Mouse (Mus musculus): Measurements from ENCODE around the gene Acsl6.

Gene Acsl6

DNA sequence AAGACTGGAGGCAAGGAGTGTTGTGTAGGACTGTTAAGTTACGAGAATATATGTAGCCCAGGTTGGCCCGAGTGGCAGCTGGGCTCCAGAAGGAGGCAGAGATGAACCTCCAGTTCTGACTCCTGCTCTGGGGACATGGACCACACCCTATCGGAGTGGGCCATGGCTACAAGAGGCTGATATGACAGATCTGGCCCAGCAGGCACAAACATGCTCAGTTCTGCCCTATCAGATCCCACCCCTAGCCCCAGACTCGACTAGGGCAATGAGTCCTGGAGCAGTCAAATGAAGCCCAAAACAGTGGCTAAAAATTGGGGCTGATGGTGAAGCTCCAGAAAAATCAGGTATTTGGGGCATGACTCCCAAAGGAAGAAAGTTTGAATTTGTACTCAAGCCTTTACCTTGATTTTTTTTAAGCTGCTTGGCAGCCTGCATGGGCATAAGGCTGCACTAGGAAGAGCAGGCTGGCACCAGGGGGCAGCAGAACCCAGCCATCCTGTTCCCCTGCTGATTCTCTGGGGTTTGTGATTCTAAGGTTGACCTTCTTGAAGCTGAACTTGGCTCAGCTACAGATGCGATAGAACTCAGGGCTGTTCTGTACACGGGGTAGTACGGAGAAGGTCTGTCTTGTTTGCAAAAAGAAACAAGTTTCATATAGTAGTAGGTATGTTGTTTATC, 3.7 kb downstream of the Acsl6 start:
- DNase-seq (ENCODE audit: low read depth) = no peak

DNA sequence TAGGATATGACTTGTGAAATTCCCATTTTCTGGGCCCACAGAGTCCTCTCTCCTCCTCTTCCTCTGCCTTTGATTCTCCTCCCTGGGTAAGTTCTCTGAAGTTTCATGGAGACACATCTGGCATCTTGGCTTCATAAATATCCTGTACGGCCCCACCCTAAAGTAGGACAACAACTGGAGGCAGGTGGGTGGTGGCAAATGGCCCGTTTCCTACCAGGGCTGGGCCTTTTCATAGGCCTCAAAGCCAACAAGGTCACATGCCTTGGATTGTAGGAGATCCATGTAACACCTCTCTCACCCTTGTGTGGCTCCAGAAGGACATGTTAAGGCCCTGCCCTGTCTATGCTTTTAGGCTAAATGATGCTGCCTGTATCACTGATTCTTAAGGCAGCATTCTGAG, 7.0 kb downstream of the Acsl6 start:
- no peak for DNase-seq (ENCODE audit: low read depth)

DNA sequence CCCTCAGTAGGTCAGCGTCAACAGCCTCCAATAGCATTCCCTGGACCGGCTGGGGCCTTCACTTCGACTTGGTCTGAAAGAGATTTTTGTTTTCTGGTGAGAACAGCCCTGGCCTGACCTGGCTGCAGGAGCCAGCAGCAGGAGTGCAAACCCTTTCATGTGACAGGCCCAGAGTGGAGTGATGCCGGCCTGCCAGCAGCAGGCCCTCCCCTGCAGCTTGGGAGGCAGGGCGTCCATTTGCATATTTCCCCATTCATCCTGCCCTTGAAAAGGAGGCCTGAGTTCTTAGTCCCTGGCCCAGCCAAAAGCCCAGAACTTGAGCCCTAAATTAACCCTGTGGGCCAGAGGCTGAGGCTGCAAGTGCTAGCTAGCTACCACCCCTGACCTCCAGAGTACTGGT, 8.4 kb downstream of the Acsl6 start:
- no peak for DNase-seq (ENCODE audit: low read depth)

DNA sequence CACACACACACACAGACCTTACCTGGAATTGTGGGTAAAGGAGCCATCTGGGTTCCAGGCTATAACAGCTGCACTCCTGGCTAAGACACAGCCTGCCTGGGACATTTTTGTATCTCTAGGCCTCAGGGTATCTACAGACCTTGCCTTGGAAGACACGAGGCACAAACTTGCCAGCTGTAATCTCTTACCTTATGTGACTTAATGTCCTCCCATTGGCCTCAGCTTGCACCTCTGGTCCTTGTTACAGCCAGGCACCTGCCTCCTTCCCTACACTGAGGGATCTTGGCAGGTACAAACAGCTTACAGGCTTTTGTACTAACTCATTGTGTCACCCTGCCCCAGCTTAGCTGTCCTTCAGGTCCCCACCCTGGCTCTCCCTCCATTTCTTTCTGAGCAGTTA, 9.0 kb downstream of the Acsl6 start:
- no peak for DNase-seq (ENCODE audit: low read depth)

DNA sequence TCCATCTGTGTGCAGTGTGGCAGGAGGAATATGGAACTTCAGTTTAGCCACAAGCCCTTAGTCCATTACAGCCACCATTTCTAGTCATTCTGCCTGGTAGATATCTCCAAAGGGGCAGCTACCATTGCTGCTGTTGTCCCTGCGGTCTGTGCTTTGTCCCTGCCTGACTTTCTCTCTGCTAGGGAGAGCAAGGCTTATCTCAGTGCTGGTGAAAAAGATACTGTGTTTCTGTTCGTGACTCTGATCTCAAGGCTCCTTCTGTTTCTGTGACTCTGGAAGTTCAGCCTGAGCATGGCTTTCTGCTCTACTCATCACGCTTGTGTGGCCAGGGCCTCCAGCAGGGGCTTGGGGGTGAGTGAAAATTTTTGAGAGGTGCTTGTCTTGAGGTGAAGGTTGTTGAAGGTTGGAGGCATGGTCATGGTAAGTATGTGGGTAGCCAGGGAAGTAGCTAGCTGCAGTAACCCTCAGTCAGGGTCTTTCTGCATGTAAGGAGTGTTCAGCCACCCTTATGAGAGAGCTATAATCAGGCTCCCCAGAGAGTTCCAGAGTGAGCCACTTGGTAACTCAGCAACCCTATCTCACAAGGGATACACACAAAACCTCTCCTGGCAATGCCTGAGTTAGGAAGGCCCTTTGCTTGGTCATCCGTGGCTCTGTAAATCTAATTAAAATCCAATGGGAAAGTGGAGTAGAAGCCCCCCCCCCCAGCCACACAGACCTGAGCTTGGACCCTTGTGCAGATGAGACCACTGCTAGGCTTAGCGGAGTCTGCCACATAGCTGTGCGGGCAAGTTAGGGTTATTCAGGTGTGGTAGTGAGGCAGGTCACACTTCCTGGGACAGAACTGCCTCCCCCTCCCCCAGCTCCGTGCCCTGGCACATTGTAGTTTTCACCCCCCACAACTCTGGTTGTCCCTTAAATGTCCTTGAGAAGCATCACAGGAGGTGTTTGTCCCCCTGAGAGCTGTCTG, 10.1 kb downstream of the Acsl6 start:
- peak; percentile 48 for DNase-seq (ENCODE audit: low read depth)

DNA sequence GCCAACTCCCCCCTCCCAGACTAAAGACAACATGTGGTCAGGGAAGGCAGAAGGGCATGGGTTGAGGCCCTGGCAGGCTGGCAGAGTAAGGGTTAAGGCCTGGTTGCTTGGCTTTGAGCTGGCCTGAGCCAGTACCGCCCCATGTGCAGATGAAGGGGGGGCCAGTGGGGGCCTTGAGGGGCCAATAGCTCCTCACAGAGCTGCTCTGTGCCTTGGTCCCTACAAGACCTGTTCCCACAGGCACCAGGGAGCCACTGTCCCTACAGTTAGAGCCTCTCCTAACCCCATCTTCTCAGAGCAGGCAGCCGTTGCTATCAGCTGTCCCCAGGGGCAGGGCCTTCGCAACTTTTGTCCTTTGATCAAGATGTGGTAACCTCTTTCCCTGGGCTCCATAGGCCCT, 11.1 kb downstream of the Acsl6 start:
- DNase-seq (ENCODE audit: low read depth) = no peak

DNA sequence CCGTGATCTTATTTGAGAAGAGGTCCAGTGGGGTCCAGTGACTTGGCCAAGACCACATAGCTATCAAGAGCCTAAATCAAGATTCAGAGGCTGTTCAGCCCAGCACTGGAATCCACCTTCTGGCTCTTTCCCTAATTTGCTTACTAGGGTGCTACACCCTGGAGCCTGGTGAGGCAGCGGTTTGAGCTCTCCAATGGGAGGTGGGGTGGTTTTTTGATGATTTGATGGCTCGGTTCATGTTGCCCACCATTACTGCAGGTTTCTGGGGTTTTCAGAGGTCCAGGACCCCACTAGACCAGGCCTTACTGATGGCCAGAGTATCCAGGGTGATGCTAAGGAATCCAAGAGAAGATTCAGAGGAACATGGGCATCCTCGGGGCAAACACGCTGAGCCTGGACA, 11.7 kb downstream of the Acsl6 start:
- no peak for DNase-seq (ENCODE audit: low read depth)

DNA sequence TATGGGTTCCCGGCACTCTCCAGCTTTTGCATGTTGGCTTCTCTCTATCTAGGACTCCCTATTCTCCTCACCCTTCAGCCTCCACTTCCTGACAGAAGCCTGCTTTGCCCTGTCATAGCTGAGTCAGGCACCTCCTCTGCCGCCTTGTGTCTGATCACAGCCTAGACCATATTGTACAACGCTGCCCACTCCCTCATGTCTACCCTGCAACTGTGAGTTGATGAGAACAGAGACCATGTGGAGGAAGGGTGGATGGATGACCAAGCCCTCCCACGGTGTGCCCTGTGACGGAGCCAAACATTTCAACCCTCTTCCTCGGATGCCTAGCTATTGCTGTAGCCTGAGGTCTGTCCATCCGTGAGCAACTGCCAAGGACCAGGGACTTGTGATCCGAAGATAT, 13.8 kb downstream of the Acsl6 start:
- no peak for DNase-seq (ENCODE audit: low read depth)

DNA sequence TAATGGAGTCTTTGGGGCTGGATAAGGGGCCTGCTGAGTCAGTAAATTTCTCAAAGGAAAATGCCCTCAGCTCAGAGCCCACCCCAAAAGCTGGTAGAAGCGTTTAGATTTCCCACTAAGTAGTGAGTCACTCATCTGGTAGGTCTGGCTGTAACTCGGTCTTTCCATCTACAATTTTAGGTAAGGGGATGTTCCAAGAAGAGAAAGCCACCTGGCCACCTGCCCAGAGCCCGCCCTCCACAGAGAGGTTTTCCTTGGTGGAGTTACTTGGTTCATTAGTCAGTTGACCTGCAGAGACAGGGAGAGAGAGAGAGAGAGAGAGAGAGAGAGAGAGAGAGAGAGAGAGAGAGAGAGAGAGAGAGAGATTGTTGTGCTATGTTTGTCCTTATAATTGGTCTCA, 14.2 kb downstream of the Acsl6 start:
- DNase-seq (ENCODE audit: low read depth) = no peak

DNA sequence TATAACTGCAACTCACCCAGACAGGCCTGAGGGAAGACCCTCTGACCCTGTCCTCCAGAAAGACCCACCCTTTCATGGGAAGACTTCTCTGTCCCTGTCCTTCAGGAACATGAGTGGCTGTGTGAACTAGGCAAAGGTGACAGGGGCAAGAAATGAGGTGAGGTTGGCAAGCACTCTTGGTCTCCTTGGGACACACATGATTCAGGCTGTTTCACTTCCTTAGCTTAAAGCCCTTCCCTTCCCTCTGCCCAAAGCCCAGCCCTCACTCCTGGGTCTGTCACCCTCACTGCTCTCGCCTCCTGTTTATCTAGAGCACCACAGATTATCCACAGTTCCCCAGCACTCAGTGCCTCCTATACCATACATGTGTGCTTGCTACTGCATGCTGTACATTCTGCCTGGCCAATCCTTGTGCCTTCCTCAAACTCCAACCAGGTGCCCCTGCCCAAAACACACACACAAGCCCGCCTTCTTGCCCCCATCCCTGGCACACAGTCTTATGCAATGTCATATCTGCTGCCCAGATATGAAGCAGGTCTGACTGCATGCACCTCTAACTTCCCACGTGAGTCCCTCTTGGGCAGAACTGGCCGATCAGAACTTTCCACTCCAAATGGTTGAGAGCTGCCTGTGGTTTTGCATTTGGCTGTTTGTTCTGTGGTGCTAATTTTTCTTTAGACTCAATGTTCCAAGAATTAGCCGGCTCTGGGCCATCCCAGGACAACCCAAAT, 18.4 kb downstream of the Acsl6 start:
- no peak for DNase-seq (ENCODE audit: low read depth)

DNA sequence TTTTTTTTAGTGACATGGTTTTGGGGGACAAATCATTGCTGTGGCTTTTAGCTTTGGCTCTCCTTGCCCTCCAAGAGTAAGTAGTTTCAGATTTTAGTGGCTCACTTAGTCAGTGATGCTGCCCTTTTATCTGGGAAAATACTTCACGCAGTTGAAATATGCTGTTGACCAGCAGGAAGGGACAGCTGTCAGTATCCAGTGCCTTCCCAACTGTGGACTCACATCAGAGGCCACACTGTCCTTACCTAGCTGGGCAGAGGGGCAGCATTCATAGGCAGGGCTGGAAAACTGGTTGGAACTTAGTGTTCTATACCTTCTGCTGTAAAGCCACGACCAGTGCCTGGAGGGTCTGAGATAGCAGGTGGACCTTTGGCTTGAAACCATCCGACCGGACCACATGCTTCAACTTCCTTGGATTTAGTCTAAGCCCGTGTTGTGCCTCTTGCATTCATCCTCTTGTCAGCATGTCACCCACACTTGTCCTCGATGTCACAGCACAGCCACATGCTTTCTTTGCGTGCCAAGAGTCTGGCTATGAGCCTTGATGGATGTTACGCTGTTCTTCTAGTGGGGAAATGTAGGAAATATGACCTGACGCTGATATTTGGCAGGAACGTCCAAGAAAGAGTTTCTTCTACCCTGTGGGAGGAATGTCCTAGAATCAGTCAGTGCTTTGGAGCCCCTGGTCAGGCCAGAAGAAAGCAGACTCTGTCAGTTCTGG, 28.0 kb downstream of the Acsl6 start:
- no peak for DNase-seq (ENCODE audit: low read depth)

DNA sequence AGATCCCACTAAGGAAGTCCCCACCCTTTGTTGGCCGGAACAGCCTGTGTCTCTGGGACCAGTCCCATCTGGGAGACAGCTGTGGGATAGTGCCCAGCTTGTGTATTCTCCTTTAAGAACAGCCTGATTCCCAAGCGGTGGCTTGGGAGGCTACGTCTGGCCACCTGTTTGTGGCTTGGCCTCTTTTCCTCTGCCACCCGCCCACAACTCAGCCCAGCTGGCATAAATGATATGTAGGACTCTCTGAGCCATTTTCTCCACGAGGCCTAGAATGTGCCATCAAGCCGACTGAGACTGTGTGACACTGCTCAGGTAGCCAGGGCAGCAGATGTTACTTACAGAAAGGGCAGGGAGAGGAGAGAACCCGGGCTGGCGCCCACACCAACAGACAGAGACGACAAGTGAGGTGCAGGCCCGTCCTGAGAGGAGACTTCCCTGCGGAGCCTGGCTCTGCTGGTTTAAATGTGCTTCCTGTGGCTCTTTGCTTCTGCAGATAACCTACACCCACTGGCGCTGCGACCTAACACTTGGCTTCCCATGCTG, 32.6 kb downstream of the Acsl6 start:
- no peak for DNase-seq (ENCODE audit: low read depth)

DNA sequence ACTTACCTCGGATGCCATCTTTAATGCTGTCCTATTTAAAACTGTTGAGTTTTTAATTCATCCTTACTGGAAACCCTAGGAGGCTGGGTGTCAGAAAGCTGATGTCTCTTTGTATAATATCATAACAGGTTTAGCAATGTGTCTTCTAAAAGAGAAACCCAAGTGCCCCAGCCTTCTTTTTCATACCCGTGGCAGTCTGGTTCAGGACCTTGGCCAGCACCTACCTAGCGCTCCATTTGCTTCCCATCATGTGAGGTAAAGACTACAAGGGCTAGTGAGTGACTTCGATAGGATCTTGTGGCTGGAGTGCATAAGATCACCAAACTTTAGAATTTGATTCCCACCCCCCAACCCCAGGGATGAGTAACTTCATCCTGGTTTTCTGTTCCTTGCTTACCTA, 40.1 kb downstream of the Acsl6 start:
- peak; percentile 19 for DNase-seq (ENCODE audit: low read depth)

DNA sequence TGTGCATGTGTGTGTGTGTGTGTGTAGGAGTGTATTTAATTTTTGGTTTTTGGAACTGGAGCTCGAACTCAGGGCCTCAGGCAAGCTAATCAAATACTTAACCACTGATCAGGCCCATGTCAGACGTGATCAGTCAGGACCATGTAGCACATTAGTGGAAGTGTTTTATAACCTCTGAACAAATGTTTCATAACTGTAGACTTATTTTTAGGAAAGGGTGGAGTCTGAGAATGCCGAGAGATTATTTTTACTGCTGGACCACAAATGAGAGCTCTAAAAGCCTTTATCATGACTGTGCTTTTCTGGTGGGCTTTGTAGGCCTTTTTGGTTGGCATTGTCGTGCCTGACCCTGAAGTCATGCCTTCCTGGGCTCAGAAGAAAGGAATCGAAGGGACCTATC, 48.1 kb downstream of the Acsl6 start:
- no peak for DNase-seq (ENCODE audit: low read depth)

DNA sequence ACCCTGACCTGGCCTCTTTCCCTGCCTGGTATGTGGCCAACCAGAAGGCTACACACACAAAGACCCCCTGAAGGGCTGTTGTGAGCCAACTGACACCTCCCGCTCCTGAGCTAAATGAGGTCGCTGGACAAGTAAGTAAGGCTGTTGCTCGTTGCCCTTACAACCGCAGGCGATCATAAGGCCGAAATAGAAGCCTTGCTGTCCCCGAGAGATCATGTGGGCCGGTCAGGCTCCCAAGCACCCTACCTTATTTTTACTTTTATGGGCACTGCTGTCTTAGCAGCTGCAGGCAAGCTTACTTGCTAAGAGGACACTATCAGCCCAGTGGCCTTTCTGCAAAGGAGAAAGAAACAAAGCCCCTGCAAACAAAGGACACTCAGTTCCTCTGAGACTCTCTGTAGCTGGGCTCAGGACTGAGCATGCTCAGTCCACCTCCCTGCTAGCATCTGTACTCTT, 49.6 kb downstream of the Acsl6 start:
- no peak for DNase-seq (ENCODE audit: low read depth)

DNA sequence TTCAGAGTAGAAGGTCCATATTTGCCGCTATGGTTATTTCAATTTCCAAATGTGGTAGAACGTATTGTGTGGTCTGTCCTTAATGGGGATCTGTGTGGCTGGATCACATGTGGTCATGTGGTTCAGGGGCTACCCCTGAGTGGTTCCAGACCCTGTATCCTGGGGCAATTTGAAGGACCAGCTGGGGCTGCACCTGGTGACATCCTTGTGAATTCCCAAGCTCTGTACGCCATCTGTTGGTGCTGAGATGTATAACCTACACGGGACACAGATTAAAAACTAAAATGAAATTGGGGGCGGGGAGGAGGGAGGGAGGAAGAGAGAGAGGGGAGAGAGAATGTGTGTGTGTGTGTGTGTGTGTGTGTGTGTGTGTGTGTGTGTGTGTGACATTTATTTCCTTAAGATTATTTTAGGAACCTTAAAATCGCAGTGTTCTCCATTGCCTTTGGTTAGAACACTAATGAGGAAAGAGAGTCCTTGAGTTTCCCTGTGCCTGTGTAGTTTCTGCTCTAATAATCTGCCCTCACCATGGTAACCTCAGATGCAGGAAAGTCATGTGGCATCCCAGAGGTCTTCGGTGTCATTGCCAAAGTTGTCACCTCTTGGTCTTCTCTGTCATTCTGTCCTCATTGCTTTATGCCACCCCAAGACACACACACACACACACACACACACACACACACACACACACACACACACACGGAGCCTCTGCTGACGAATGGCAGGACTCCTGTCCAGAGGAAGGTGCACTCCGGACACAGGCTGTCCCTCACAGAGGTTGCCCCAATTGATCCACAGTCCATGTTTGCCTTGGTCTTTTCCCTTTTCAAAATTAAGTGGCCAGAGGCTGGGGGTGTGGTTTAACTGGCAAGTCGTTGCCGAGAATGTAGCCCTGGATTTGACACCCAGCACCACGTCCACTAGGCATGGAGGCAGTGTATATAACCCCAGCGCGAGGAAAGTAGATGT, 51.3 kb downstream of the Acsl6 start:
- peak; percentile 32 for DNase-seq (ENCODE audit: low read depth)

DNA sequence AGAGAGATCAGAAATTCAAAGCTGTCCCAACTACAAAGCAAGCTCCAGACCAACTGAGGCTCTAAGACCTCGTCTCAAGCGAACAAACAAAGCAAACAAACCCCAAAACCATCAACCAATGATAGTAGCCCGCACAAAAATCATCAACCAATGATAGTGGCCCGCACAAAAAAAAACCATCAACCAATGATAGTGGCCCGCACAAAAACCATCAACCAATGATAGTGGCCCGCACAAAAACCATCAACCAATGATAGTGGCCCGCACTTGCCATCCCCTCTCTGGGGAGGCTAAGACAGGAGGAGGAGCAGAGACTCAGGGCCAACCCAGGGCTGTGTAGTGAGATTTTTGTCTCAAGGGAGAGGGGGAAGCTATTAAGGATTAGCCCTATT, 52.0 kb downstream of the Acsl6 start:
- no peak for DNase-seq (ENCODE audit: low read depth)

DNA sequence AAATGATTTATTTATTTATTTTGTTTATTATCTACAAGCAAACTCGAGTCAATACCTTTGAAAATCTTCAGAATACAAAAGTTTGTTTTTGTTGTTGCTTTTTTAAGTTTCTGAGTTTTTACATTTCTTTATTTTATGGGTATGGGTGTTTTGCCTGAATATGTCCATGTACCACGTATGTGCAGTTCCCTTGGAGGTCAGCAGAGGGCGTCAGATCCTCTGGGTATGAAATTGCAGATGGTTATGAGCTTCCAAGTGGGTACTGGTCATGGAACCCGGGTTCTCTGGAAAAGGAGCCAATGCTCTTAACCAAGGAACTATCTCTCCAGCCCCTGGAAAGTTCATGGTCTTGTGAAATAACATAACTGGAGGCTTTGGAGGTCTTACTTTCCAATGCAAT, 53.1 kb downstream of the Acsl6 start:
- peak; percentile 30 for DNase-seq (ENCODE audit: low read depth)

DNA sequence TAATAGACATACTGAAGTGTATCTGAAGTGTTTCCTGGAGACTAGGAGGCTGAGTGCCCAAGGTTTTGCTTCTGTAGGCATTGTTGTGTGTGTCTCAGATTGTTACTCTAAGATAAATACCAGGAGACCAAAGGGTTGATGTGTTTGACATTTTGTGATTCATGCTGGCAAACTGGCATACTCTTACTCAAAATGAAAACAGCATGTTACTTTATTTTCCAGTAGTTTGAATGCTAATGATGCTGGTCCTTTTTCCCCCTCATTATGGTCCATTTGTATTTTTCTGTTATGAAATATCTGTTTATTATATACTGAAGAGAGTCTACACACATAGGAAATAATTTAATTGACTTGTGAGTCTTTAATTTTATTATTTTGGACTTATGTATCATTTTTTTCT, 69.0 kb downstream of the Acsl6 start:
- DNase-seq (ENCODE audit: low read depth) = no peak

DNA sequence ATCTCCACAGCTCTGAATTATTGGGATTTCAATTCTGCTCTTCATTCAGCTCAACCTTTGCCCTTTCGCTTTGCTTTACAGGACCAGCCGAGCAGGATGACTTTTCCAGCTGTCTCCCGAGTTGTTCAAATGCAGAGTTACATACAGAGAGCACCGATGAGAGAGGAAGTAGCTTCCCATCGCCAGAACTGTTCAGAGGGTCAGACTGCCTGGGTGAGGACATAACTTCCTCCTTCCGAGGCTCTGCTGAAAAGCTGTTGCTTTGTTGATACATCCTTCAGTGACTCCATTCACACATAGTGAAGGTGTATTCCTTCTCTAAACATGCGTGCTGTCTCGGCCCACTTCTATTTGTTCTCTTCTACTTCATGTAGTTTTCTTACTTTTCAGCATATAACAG, 86.8 kb downstream of the Acsl6 start:
- no peak for DNase-seq (ENCODE audit: low read depth)

DNA sequence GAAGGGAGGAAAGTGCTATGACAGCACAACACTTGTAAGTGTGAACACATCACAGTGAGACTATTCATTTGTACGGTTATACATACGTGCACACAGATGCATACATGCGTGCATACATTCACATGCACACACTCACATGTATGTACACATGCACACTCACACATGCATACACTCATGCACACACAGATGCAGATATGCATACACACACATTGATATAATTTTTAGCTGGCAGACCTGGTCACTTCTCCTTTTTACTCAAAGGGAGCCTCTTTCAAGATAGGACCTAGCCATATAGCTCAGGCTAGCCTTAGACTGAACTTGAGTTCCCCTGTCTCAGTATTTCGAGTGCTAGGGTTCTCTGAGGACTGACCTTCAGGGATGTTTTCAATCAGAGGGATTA, 87.7 kb downstream of the Acsl6 start:
- DNase-seq (ENCODE audit: low read depth) = no peak
